Mouse (Mus musculus) stomach, embryonic 15.5 days (tissue): ENCODE results near the gene Olfr1340. TPM values are rescaled to one million over a fixed set of nuclear protein-coding genes. Genes with fewer than 3 reads are reported as not detected.

ENCODE experiments used
- ATAC-seq: fragments of 200-750 bp; cut with Nextera tagmentation; 2 replicates; pipeline ENCODE4 v1.8.0; 2017; ENCODE audit warnings: low read depth, moderate number of reproducible peaks, moderate TSS enrichment; ENCODE audit not compliant: insufficient read depth, low FRiP score
- H3K27ac ChIP-seq: fragments of 300-500 bp; sonication (generic); 2 replicates; pipeline ENCODE4 v1.5.1; 2015; ENCODE audit warnings: mild to moderate bottlenecking, inconsistent platforms
- H3K27me3 ChIP-seq: fragments of 300-500 bp; sonication (generic); replicated peaks from 2 replicates; pipeline ENCODE4 v1.6.1; 2015; ENCODE audit warnings: inconsistent platforms
- H3K36me3 ChIP-seq: fragments of 300-500 bp; sonication (generic); 2 replicates; pipeline ENCODE4 v1.6.1; 2015; ENCODE audit warnings: inconsistent platforms
- H3K4me1 ChIP-seq: fragments of 300-500 bp; sonication (generic); 2 replicates; pipeline ENCODE4 v1.6.1; 2015; ENCODE audit warnings: inconsistent platforms
- H3K4me2 ChIP-seq: fragments of 300-500 bp; sonication (generic); 2 replicates; pipeline ENCODE4 v1.6.1; 2015; ENCODE audit warnings: mild to moderate bottlenecking, inconsistent platforms
- H3K4me3 ChIP-seq: fragments of 300-500 bp; sonication (generic); replicated peaks from 2 replicates; pipeline ENCODE4 v1.5.1; 2015; ENCODE audit warnings: inconsistent platforms
- H3K9ac ChIP-seq: fragments of 300-500 bp; sonication (generic); 2 replicates; pipeline ENCODE4 v1.6.1; 2015; ENCODE audit warnings: inconsistent platforms
- H3K9me3 ChIP-seq: fragments of 300-500 bp; sonication (generic); 2 replicates; pipeline ENCODE4 v1.6.1; 2016; ENCODE audit warnings: inconsistent platforms
- WGBS: fragments of 180-500 bp; shearing (Covaris S2); methylation state at CpG from one replicate; pipeline ENCODE4 v1.1.7; 2015; 5-methylcytosine and 5-hydroxymethylcytosine counted together
- polyA plus RNA-seq: library from polyadenylated mRNA; unstranded; fragments of >200 nt; fragmentation: Nextera tagmentation; extraction: Ambion mirVana; gene quantifications from 2 replicates; pipeline ENCODE4 v1.2.1, GENCODE M21; 2015

Olfr1340 gene
- polyA plus RNA-seq = not detected in 2 replicates

DNA sequence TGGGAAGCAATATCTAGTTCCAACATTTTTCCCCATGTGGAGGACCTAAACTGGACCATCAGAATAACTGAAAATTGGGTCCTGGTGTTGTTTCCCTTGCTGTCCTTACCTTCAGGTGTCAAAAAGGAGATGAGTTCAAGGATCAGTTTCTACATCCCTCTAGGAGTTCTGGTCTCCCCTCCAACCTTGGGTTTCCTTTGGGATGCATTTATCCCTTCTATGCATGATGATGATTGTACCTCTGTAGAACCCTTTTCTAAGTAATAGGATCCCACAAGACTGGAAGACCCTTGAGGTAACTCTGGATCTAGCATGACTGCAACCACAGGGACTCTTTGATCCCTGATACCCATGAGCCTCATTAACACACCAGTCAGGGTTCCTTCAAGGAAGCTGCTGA lies at the start of gene Olfr1340:
TSS of gene Olfr1340 (plus strand) at position 301 of the 400 bp plus-strand sequence.
- H3K27me3 ChIP-seq = no peaks in the 10 kb centered on the region
- no peak within 1 kb of the TSS for H3K4me2 ChIP-seq
- H3K4me1 ChIP-seq = no peaks in the 10 kb centered on the region
- no peaks in the 10 kb centered on the region for H3K9me3 ChIP-seq
- no peak within 1 kb of the TSS for H3K27ac ChIP-seq
- no peaks in the 10 kb centered on the region for H3K36me3 ChIP-seq
- ATAC-seq = no peak
- H3K9ac ChIP-seq = no peak within 1 kb of the TSS
- no peak within 1 kb of the TSS for H3K4me3 ChIP-seq

DNA sequence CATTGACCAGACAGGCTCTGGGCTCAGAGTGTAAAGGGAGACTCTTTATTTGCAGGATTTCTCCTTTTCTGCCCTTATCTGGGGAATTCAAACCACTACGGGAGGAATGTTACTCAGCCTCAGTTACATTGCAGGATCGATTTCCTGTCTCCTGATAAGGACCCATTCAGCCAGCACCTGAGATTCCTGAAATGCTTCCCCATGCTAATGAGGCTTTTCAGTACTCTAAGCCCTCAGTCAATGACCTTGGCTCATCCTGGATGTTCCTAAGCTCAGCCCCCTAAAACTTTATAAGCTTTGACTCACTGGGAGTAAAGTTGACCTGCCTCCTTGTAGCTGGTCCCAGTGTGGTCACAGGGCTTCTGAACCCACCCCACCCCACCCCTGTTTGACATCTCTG lies 32.9 kb upstream of the Olfr1340 start:
- 33% methylated on average over 2 of the region's 2 CpGs for WGBS
- ATAC-seq = no peak; the same call in 1 of the 2 replicates
- Histone ChIP-seq H3K4me1 (no peaks in the 10 kb centered on the region), H3K4me2 (no peak overlapping the region), H3K27me3 (no peaks in the 10 kb centered on the region), H3K27ac (no peak overlapping the region), H3K9ac (no peak overlapping the region), H3K4me3 (no peak overlapping the region), H3K9me3 (no peaks in the 10 kb centered on the region), H3K36me3 (no peaks in the 10 kb centered on the region)

DNA sequence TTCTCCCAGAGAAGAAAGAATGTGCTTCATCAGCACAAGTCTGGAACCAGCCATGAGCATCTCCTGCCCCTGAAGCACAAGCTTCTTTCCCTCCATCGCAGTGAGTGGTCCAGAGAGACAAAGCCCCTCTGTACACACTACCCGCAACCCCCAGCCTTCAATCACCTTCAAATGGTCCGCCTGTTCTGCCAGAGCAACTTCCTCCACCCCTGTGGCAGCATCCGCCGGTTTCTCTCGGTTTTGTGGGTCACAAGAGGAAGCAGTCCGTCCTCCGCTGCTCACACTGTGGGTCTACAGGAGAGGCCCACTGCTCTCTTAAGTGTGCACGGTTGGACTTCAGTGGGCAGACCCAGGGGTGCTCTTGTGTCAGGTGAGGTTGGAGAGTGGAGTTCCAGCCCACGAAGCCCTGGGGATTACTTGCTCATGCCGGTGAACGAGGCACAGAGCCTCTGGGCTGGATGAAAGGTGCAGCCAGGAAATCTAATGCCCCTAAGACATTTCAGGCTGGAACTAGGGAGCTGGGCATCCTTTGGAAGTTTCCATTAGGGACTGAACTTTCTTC lies 27.4 kb upstream of the Olfr1340 start, which contains the start of gene Olfr1342:
TSS of gene Olfr1342 (minus strand) at position 345 of the 562 bp plus-strand sequence.
- H3K4me2 ChIP-seq = no peak within 1 kb of the TSS

DNA sequence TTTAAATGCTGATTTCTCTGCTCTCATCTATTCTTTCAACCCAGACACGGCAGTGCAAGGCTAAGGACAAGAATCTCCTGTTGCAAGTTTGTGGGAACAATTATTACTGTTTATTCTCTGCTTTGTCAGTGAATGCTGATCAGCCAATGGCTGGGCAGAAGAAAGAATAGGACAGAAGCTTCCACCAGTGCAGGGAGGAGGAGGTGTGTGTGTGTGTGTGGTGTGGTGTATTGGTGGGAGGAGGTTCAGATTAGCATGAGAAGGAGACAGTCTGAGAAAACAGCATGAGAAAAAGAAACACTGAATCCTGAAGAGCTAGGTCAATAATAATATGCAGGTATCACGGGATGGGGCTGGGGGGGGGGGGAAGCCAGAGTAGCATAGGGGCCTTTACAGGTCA lies 26.1 kb upstream of the Olfr1340 start:
- Histone ChIP-seq H3K9me3 (no peaks in the 10 kb centered on the region), H3K9ac (no peak overlapping the region), H3K36me3 (no peaks in the 10 kb centered on the region), H3K4me2 (no peak overlapping the region), H3K27me3 (no peaks in the 10 kb centered on the region), H3K27ac (no peak overlapping the region), H3K4me3 (no peak overlapping the region), H3K4me1 (no peaks in the 10 kb centered on the region)
- WGBS = 36% methylated on average over 2 of the region's 2 CpGs
- ATAC-seq = no peak

More for the DNA sequence above, 27.4 kb upstream of the Olfr1340 start, which contains the start of gene Olfr1342:
- no peaks in the 10 kb centered on the region for H3K4me1 ChIP-seq
- H3K9ac ChIP-seq = no peak within 1 kb of the TSS
- no peak for ATAC-seq
- no peaks in the 10 kb centered on the region for H3K9me3 ChIP-seq
- no peaks in the 10 kb centered on the region for H3K27me3 ChIP-seq
- no peak within 1 kb of the TSS for H3K27ac ChIP-seq
- 48% methylated on average over 12 of the region's 12 CpGs for WGBS
- H3K36me3 ChIP-seq = no peaks in the 10 kb centered on the region
- H3K4me3 ChIP-seq = no peak within 1 kb of the TSS

DNA sequence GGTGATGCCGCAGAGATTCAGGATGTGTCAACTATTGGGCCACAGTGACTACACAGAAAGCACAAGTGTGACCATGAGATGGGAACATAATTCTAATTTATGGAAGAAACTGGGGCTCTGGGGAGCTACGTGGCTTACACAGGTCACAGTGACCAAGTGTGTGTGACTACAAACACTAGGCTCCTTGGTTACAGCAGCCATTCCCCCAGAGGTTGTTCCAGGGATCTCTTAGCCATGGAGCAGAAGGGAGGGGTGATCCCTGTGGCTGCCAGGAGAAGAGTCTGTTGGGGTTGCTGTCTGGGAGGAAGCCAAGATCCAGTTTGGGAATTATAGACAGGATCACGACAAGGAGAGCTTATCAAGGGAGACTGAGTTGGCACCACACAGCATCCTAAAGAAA lies 16.7 kb upstream of the Olfr1340 start, which contains the start of gene Olfr1341:
TSS of gene Olfr1341 (plus strand) at position 301 of the 400 bp plus-strand sequence.
- Histone ChIP-seq H3K9ac (no peak within 1 kb of the TSS), H3K4me3 (no peak within 1 kb of the TSS), H3K9me3 (no peaks in the 10 kb centered on the region), H3K4me1 (no peaks in the 10 kb centered on the region), H3K27ac (no peak within 1 kb of the TSS), H3K36me3 (no peaks in the 10 kb centered on the region), H3K4me2 (no peak within 1 kb of the TSS), H3K27me3 (no peaks in the 10 kb centered on the region)
- WGBS = 78% methylated on average over 3 of the region's 3 CpGs
- no peak for ATAC-seq

DNA sequence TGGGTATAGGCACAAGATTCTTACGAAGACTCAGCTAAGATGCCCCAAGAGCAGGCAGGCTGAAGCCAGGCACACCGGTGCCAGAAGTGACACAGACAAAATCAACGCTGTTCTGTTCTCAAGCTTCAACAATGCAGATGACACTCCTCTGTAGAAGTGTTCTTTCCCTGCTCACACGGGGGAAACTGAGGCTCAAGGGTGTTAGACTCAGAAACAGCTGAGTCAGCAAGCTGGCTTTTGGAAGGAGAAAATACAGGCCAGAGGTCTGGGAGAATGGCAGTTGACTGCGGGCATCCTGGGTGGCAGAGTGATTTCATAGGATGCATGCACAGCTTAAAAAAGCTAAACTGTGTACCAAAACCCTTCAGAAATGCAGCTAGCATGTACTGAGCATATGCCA lies 11.9 kb upstream of the Olfr1340 start:
- Histone ChIP-seq H3K4me1 (no peaks in the 10 kb centered on the region), H3K9me3 (no peaks in the 10 kb centered on the region), H3K36me3 (no peaks in the 10 kb centered on the region), H3K4me2 (no peak overlapping the region), H3K27me3 (no peaks in the 10 kb centered on the region), H3K27ac (no peak overlapping the region), H3K9ac (no peak overlapping the region), H3K4me3 (no peak overlapping the region)
- 83% methylated on average over 5 of the region's 5 CpGs for WGBS
- ATAC-seq = no peak

DNA sequence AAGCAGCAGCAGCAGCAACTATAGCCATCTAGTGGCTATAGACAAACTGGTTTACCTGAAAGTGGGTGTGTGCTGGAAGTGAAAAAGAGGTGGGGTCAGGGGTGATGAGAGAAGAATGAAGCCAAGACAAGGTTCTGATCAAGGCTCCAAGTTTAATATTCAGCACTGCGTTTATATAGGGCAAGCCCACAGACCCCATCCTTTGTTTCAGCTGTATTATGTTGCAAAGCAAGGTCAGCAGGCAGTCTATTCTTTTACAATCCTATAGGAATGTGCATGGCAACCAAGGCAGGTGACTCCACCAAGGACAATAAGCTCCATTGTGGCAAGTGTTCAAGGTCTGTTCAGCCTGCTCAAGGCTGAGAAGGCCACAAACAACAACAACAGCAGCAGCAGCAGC lies 8.3 kb upstream of the Olfr1340 start:
- WGBS = 52% methylated on average over 1 of the region's 1 CpGs
- Histone ChIP-seq H3K9me3 (no peaks in the 10 kb centered on the region), H3K4me3 (no peak overlapping the region), H3K4me2 (no peak overlapping the region), H3K27me3 (no peaks in the 10 kb centered on the region), H3K27ac (no peak overlapping the region), H3K4me1 (no peaks in the 10 kb centered on the region), H3K9ac (no peak overlapping the region), H3K36me3 (no peaks in the 10 kb centered on the region)
- ATAC-seq = no peak

DNA sequence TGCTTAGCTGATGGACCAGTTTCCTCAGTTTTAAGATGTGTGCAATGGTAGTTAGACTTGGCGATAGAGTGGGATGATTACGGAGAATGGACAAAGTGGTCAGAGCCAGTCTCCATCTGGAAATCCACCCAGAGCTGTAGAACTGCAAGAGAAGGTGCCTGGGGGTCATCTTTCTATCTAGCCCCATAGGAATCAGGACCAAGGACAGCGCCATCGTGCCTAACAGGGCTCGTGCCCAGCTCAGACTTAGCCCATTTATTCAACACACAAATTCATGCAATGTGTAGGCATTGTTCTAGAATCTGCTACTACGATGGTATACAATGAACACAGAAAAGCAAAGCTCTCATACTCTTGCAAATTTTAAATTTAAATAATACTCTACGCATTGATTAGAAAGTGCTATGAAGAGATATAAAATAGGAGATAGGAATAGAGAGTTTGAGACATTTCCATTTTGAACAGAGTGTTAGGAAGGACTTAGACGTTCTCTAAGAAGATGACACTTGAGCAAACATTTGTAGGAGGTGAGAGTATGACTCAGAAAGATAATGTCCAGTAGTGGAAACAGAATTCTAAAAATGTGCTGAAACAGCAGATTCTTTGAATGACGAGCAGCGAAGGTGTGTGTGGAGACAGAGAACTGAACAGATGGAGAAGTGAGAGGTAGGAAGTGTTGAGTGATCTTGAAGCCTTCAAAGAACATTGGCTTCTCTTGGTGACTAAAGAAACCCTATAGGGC lies 2.0 kb downstream of the Olfr1340 start:
- Histone ChIP-seq H3K9ac (no peak overlapping the region), H3K9me3 (no peaks in the 10 kb centered on the region), H3K4me3 (no peak overlapping the region), H3K27me3 (no peaks in the 10 kb centered on the region), H3K36me3 (no peaks in the 10 kb centered on the region), H3K4me1 (no peaks in the 10 kb centered on the region), H3K4me2 (no peak overlapping the region), H3K27ac (no peak overlapping the region)
- WGBS = 49% methylated on average over 10 of the region's 10 CpGs
- ATAC-seq = no peak

DNA sequence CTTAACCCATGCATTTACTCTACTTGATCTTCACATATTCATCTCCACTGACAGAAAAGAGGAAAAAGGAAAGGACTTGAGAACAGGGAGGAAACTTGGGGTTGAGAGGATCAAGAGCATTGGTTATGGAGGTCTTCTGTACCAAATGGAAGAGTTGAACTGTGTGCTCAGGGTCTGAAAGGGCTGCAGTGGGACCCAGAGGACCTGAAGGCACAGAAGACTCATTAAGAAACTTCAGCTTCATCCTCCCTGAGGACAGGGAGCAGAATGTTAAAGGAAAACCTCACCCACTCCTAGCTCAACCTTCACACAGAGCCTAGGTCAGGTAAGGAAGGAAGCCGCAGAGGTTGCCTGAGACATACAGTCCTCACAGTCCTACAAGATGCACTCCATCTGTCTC lies 11.9 kb downstream of the Olfr1340 start, which contains the start of gene Olfr1339:
TSS of gene Olfr1339 (plus strand) at position 301 of the 400 bp plus-strand sequence.
- Histone ChIP-seq H3K9me3 (no peaks in the 10 kb centered on the region), H3K27ac (no peak within 1 kb of the TSS), H3K36me3 (no peaks in the 10 kb centered on the region), H3K4me1 (no peaks in the 10 kb centered on the region), H3K4me2 (no peak within 1 kb of the TSS), H3K9ac (no peak within 1 kb of the TSS), H3K4me3 (no peak within 1 kb of the TSS), H3K27me3 (no peaks in the 10 kb centered on the region)
- ATAC-seq = no peak
- 100% methylated on average over 1 of the region's 1 CpGs for WGBS

DNA sequence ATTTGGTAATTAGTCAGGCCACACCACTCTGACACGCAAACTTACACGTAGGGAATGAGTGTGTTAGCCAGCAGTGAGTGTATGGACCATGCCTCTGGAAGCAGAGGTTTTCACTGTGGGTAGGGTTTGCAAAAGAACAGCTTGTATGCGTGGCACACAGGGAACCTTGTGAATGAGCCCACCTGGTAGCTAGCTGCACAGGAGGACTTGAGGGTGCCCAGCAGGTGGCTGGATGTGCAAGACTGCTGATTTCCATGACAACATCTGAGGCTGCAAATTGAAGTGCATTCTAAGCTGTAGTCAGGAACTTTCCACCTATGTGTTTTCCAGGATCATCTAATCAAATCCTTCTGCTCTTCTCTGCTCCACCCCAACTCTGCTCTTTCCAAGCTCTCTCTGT lies 19.6 kb downstream of the Olfr1340 start:
- no peaks in the 10 kb centered on the region for H3K36me3 ChIP-seq
- H3K4me1 ChIP-seq = no peaks in the 10 kb centered on the region
- H3K9ac ChIP-seq = no peak overlapping the region
- H3K27me3 ChIP-seq = peaks cover 8% of the 10 kb centered on the region
- H3K27ac ChIP-seq = no peak overlapping the region
- WGBS = 59% methylated on average over 3 of the region's 3 CpGs
- ATAC-seq = no peak
- no peak overlapping the region for H3K4me3 ChIP-seq
- no peak overlapping the region for H3K4me2 ChIP-seq
- H3K9me3 ChIP-seq = no peaks in the 10 kb centered on the region

DNA sequence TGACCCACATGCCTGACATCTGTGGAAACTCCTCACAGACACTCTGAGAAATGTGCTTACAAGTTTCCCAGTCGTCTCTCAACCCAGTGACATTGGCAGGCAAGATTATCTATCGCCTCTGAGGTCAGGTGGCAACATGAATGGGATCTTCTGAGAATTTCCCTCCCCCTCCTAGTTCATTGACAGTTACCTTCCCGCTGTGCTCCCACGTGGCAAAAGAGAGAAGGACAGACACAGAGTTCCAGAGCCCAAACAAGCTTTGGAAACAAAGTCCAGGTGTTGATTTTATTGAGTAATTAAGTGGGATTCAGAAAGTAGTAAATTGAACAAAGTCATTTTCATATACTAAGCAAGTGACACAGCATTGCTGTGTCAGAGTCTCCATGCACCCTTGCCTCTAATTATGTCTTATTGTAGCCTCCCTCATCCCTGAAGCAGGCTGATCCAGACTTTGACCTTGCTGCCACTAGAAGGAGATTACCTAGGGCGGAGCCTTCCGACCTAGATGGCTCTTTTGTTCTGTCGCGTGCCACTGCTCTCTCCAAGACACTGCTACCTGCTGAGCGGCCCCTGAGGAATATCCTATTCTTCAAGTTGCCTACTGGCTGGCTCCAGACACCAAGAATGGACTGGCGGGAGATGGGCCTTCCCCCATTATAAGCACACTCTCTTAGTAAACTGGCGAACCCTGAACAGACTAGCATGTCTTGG lies 21.2 kb downstream of the Olfr1340 start:
- Histone ChIP-seq H3K4me3 (no peak overlapping the region), H3K9ac (no peak overlapping the region), H3K9me3 (no peaks in the 10 kb centered on the region), H3K27ac (no peak overlapping the region), H3K4me1 (no peaks in the 10 kb centered on the region), H3K36me3 (no peaks in the 10 kb centered on the region), H3K4me2 (no peak overlapping the region), H3K27me3 (peaks cover 8% of the 10 kb centered on the region)
- ATAC-seq = no peak
- WGBS = 7% methylated on average over 11 of the region's 11 CpGs

DNA sequence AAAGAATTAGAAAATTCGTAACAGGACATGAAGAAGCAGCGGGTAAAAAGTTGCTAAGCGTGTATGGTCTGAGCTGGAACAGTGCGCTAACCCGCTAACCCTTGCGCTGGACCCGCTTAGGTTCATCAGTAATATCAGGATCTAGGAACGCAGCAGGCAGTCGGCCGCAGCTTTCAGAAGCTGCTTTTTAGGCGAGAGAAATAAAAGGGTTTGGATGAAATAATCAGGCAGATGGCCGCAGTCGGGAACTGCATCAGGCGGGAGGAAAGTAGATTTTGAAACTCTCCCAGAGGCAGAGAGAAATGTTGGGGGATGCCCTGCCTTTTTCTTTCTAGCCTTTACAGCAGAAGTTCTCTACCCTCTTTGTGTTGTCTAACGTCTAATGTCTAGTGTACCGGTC lies 21.9 kb downstream of the Olfr1340 start:
- no peak overlapping the region for H3K9ac ChIP-seq
- H3K4me3 ChIP-seq = no peak overlapping the region
- no peaks in the 10 kb centered on the region for H3K4me1 ChIP-seq
- H3K36me3 ChIP-seq = no peaks in the 10 kb centered on the region
- H3K27ac ChIP-seq = no peak overlapping the region
- no peak for ATAC-seq
- peaks cover 8% of the 10 kb centered on the region for H3K27me3 ChIP-seq
- no peaks in the 10 kb centered on the region for H3K9me3 ChIP-seq
- WGBS = 12% methylated on average over 16 of the region's 16 CpGs
- H3K4me2 ChIP-seq = no peak overlapping the region
